Mouse (Mus musculus) T-cell, adult 66 days (primary cell): Measurements from ENCODE around the gene Glrx2. TPM values are rescaled to one million over a fixed set of nuclear protein-coding genes. Genes with fewer than 3 reads are reported as not detected.

Source experiments
- total RNA-seq, 2 experiments: library from RNA; stranded (reverse); gene quantifications; 3 replicates in 1 of 2; 4 replicates in 1 of 2; pipeline ENCODE4 v1.2.4; 2023

The Glrx2 gene
- total RNA-seq: 10 to 100 TPM; 48.5 to 52.8 TPM

GRCm38 (mm10) chr1:143716038-143716437 is at the start of gene Glrx2:
Gene Glrx2 (plus strand): TSS chr1:143716338.

DNA sequence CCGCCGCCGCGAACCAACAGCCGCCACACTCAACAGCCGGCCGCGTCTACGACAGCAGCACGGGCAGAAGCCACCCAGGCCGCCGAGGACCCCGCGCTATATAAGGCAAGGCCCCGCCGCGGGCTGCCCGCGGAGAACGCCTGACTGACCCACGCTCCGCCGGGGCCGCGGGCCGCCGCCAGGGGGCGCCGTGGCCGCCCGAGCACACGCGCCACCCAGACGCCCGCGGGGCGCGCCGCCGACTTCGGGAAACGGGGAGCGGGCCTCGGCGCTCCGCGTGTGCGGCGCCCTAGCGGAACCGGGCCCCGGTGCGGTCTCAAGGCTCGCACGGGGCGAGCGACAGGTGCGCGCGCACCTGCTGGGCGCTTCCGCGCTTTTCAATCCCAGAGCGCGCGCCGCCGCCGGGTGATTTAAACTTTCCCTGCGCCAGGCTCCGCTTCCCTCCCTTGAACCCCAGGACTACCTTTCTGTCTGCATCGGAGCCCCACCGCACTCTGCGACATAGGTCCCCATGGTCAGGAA is 13.3 kb upstream of the Glrx2 start, which contains the start of gene Cdc73:
TSS of gene Cdc73 (minus strand) at position 153 of the 522 bp plus-strand sequence.

GRCm38 (mm10) chr1:143776446-143777411 is 60.6 kb downstream of the Glrx2 start, which contains the start of the genes Trove2 and Uchl5:
Gene Trove2 (minus strand): TSS chr1:143777068.
Gene Uchl5 (plus strand): TSS chr1:143777272.

Other genes with a start within 250 kb of the Glrx2 start
- under 1 TPM in 1 of 2 experiments, not detected in 1; 0.17 TPM for gene B3galt2, start 75.7 kb upstream of the Glrx2 start, total RNA-seq
- gene Cdc73, start 13.4 kb upstream of the Glrx2 start, total RNA-seq: 100 to 1,000 TPM; 102 to 104 TPM
- 1 to 10 TPM; 2.7 TPM for gene Trove2, start 60.7 kb downstream of the Glrx2 start, total RNA-seq
- gene Uchl5, start 60.9 kb downstream of the Glrx2 start, total RNA-seq: 10 to 100 TPM; 24.2 to 32.2 TPM